Mouse (Mus musculus) brain, adult 10 weeks (tissue): ENCODE measurements around the gene Cldn18. TPM values are rescaled to one million over a fixed set of nuclear protein-coding genes. Genes with fewer than 3 reads are reported as not detected.

ENCODE experiments used
- polyA plus RNA-seq: library from polyadenylated mRNA; stranded (reverse); fragments of 350-450 nt; fragmentation: Illumina TruSeq; extraction: RNeasy Lipid Tissue Mini Kit (QIAGEN cat#74804); gene quantifications from one replicate; pipeline ENCODE4 v1.2.3, GENCODE M21; 2015; ENCODE audit warnings: low read depth, low replicate concordance

The Cldn18 gene
- polyA plus RNA-seq, result not detected

GRCm38 (mm10) chr9:99717134-99717533, at the start of gene Cldn18:
Gene Cldn18, minus strand, starts transcription at chr9:99717267.

Other genes with a start within 250 kb of the Cldn18 start
- 63.4 TPM for gene Armc8, start 148.4 kb downstream of the Cldn18 start, polyA plus RNA-seq
- 14.2 TPM for gene Dbr1, start 141.5 kb downstream of the Cldn18 start, polyA plus RNA-seq
- gene A4gnt, start 104.8 kb downstream of the Cldn18 start, polyA plus RNA-seq, result 0.36 TPM
- gene Dzip1l, start 87.8 kb downstream of the Cldn18 start, polyA plus RNA-seq, result 12.3 TPM
- gene Sox14, start 158.9 kb upstream of the Cldn18 start, polyA plus RNA-seq, result 0.79 TPM